Mouse (Mus musculus): ENCODE data around the gene Cep350. TPM values are rescaled to one million over a fixed set of nuclear protein-coding genes. Genes with fewer than 3 reads are reported as not detected.

Cep350 gene
- polyA plus RNA-seq, 1 experiment from 2014 or later: 9.3 TPM

GRCm38 (mm10) chr1:155973719-155974379, 794 bp upstream of the Cep350 start:
- Histone ChIP-seq H3K4me1 (ENCODE audit: insufficient read depth, low read depth, low read length) (no peaks in the 10 kb centered on the region), H3K4me3 (ENCODE audit: low read depth, low read length) (peak overlapping the region; percentile 99), H3K9ac (replicated peaks; ENCODE audit: low read depth) (peak overlapping the region; percentile 63), H3K4me2 (replicated peaks; ENCODE audit: low read depth, low read length) (peak overlapping the region; percentile 64), H3K9me3 (ENCODE audit: low read length) (no peaks in the 10 kb centered on the region), H3K27me3 (replicated peaks; ENCODE audit: insufficient read depth, low read length) (no peaks in the 10 kb centered on the region), H3K27ac (ENCODE audit: low read length) (peak overlapping the region; percentile 97), H3K36me3 (ENCODE audit: insufficient read depth, low read length) (no peaks in the 10 kb centered on the region)
- 4% methylated on average over 19 of the region's 19 CpGs for WGBS
- DNase-seq (ENCODE audit: low spot score) (peak; percentile 42), ATAC-seq (no peak)
- no peak for TF ChIP-seq EP300 (IDR thresholded peaks at IDR 0.05)
- peak; percentile 45 for TF ChIP-seq CTCF (IDR thresholded peaks at IDR 0.05)

- Histone ChIP-seq H3K4me3 (ENCODE audit: low read depth, low read length) (peak overlapping the region; percentile 99), H3K27me3 (replicated peaks; ENCODE audit: insufficient read depth, low read length) (no peaks in the 10 kb centered on the region), H3K9me3 (ENCODE audit: low read length) (no peaks in the 10 kb centered on the region), H3K36me3 (ENCODE audit: insufficient read depth, low read length) (no peaks in the 10 kb centered on the region), H3K9ac (replicated peaks; ENCODE audit: low read depth) (peak overlapping the region; percentile 96), H3K27ac (ENCODE audit: low read length) (peak overlapping the region; percentile 97), H3K4me2 (replicated peaks; ENCODE audit: low read depth, low read length) (peak overlapping the region; percentile 79), H3K4me1 (ENCODE audit: insufficient read depth, low read depth, low read length) (no peaks in the 10 kb centered on the region)
- 6% methylated on average over 20 of the region's 51 CpGs for WGBS
- TF ChIP-seq CTCF (IDR thresholded peaks at IDR 0.05): no peak
- TF ChIP-seq EP300 (IDR thresholded peaks at IDR 0.05): no peak
- DNase-seq (ENCODE audit: low spot score): peak; percentile 56
- peak; percentile 52 for ATAC-seq
Measured at GRCm38 (mm10) chr1:155972146-155973067, 648 bp downstream of the Cep350 start.

- peak; percentile 20 for DNase-seq (ENCODE audit: low spot score)
- H3K4me1 ChIP-seq (ENCODE audit: insufficient read depth, low read depth, low read length): no peaks in the 10 kb centered on the region
- no peak overlapping the region for H3K4me2 ChIP-seq (replicated peaks; ENCODE audit: low read depth, low read length)
- H3K4me3 ChIP-seq (ENCODE audit: low read depth, low read length): no peak overlapping the region
- no peak overlapping the region for H3K9ac ChIP-seq (replicated peaks; ENCODE audit: low read depth)
- WGBS: 75% methylated on average over 2 of the region's 2 CpGs
- TF ChIP-seq EP300 (IDR thresholded peaks at IDR 0.05) (no peak), CTCF (IDR thresholded peaks at IDR 0.05) (no peak)
- H3K36me3 ChIP-seq (ENCODE audit: insufficient read depth, low read length): peaks cover 24% of the 10 kb centered on the region
- H3K27ac ChIP-seq (ENCODE audit: low read length): no peak overlapping the region
- H3K9me3 ChIP-seq (ENCODE audit: low read length): no peaks in the 10 kb centered on the region
- ATAC-seq: no peak
- no peaks in the 10 kb centered on the region for H3K27me3 ChIP-seq (replicated peaks; ENCODE audit: insufficient read depth, low read length)
Measured at GRCm38 (mm10) chr1:155949170-155949569, 23.9 kb downstream of the Cep350 start.

- peaks cover 13% of the 10 kb centered on the region for H3K36me3 ChIP-seq (ENCODE audit: insufficient read depth, low read length)
- H3K4me2 ChIP-seq (replicated peaks; ENCODE audit: low read depth, low read length): no peak overlapping the region
Measured at GRCm38 (mm10) chr1:155944361-155944760, 28.7 kb downstream of the Cep350 start.

GRCm38 (mm10) chr1:155937416-155937815, 35.6 kb downstream of the Cep350 start:
- Histone ChIP-seq H3K27ac (ENCODE audit: low read length) (no peak overlapping the region), H3K4me1 (ENCODE audit: insufficient read depth, low read depth, low read length) (no peaks in the 10 kb centered on the region), H3K4me2 (replicated peaks; ENCODE audit: low read depth, low read length) (no peak overlapping the region), H3K4me3 (ENCODE audit: low read depth, low read length) (no peak overlapping the region), H3K9ac (replicated peaks; ENCODE audit: low read depth) (no peak overlapping the region), H3K36me3 (ENCODE audit: insufficient read depth, low read length) (peaks cover 24% of the 10 kb centered on the region), H3K9me3 (ENCODE audit: low read length) (no peaks in the 10 kb centered on the region), H3K27me3 (replicated peaks; ENCODE audit: insufficient read depth, low read length) (no peaks in the 10 kb centered on the region)
- DNase-seq (ENCODE audit: low spot score) (no peak), ATAC-seq (no peak)
- no peak for TF ChIP-seq EP300 (IDR thresholded peaks at IDR 0.05)
- TF ChIP-seq CTCF (IDR thresholded peaks at IDR 0.05): no peak
- WGBS: 89% methylated on average over 2 of the region's 2 CpGs

More at GRCm38 (mm10) chr1:155944361-155944760, 28.7 kb downstream of the Cep350 start:
- ATAC-seq (no peak), DNase-seq (ENCODE audit: low spot score) (no peak)
- Histone ChIP-seq H3K27ac (ENCODE audit: low read length) (no peak overlapping the region), H3K9ac (replicated peaks; ENCODE audit: low read depth) (no peak overlapping the region), H3K4me3 (ENCODE audit: low read depth, low read length) (no peak overlapping the region), H3K27me3 (replicated peaks; ENCODE audit: insufficient read depth, low read length) (no peaks in the 10 kb centered on the region), H3K4me1 (ENCODE audit: insufficient read depth, low read depth, low read length) (no peaks in the 10 kb centered on the region), H3K9me3 (ENCODE audit: low read length) (no peaks in the 10 kb centered on the region)
- WGBS: 87% methylated on average over 2 of the region's 2 CpGs
- no peak for TF ChIP-seq EP300 (IDR thresholded peaks at IDR 0.05)
- no peak for TF ChIP-seq CTCF (IDR thresholded peaks at IDR 0.05)

- TF ChIP-seq EP300 (IDR thresholded peaks at IDR 0.05) (no peak), CTCF (IDR thresholded peaks at IDR 0.05) (no peak)
- 84% methylated on average over 2 of the region's 2 CpGs for WGBS
- ATAC-seq (no peak), DNase-seq (ENCODE audit: low spot score) (no peak)
- Histone ChIP-seq H3K4me3 (ENCODE audit: low read depth, low read length) (no peak overlapping the region), H3K9ac (replicated peaks; ENCODE audit: low read depth) (no peak overlapping the region), H3K4me2 (replicated peaks; ENCODE audit: low read depth, low read length) (no peak overlapping the region), H3K9me3 (ENCODE audit: low read length) (no peaks in the 10 kb centered on the region), H3K36me3 (ENCODE audit: insufficient read depth, low read length) (peaks cover 26% of the 10 kb centered on the region), H3K27me3 (replicated peaks; ENCODE audit: insufficient read depth, low read length) (no peaks in the 10 kb centered on the region), H3K4me1 (ENCODE audit: insufficient read depth, low read depth, low read length) (no peaks in the 10 kb centered on the region), H3K27ac (ENCODE audit: low read length) (no peak overlapping the region)
Measured at GRCm38 (mm10) chr1:155934702-155935101, 38.4 kb downstream of the Cep350 start.

All from lung, postnatal 0 days (tissue).